Mouse (Mus musculus) lung, adult 2 months (tissue): ENCODE results near the gene 9030624G23Rik.
"Not testable (repeated sequence)": the region's sequence is repeated elsewhere in the genome, so short reads cannot be mapped to it uniquely, and the experiment has no call there.

ENCODE experiments used
- CTCF ChIP-seq: fragments of 200-500 bp; IDR thresholded peaks from 2 replicates; pipeline ENCODE4 v1.5.1; 2011; ENCODE audit warnings: mild to moderate bottlenecking, low read length, control low read depth; ENCODE audit not compliant: insufficient read depth
- POLR2A ChIP-seq: fragments of 200-500 bp; IDR thresholded peaks from 2 replicates; pipeline ENCODE4 v1.6.1; 2011; ENCODE audit warnings: low read depth, mild to moderate bottlenecking, control low read depth, low read length, borderline replicate concordance; ENCODE audit errors: extremely low read depth

DNA sequence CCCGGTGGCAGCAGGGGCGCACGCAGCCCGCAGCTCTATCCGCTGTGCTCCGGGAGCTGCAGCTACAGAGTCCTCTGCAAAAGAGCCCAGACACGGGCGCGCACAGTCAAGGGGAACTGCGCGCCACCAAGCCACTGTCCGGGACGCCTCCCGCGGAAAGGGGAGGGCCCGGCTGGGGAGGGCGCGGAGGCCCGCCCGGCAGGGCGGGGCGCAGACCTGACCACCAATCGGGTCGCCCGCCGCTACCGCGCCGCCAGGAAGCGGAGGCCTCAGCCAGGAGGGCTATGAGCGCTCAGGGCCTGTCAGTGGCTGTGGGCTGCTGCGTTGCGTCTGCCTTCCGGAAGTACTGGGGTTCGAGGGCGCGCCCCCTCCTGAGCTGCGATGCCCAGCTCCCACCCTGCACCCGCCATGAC is at the start of gene 9030624G23Rik:
- TF ChIP-seq CTCF, POLR2A: not testable (repeated sequence)
